Mouse (Mus musculus) testis, adult 2 months (tissue): ENCODE results near the gene Astn2. TPM values are rescaled to one million over a fixed set of nuclear protein-coding genes. Genes with fewer than 3 reads are reported as not detected.

Source experiments
- H3K27ac ChIP-seq: fragments of 200-500 bp; 2 replicates; pipeline ENCODE4 v1.5.1; 2012; ENCODE audit warnings: low read depth, low read length; ENCODE audit not compliant: control insufficient read depth, insufficient read depth
- H3K27me3 ChIP-seq: fragments of 200-500 bp; 2 replicates; pipeline ENCODE4 v1.6.1; 2012; ENCODE audit warnings: mild to moderate bottlenecking, low read length, moderate library complexity; ENCODE audit not compliant: control insufficient read depth, insufficient read depth
- H3K36me3 ChIP-seq: fragments of 200-500 bp; 2 replicates; pipeline ENCODE4 v1.6.1; 2012; ENCODE audit warnings: mild to moderate bottlenecking, low read length; ENCODE audit not compliant: control insufficient read depth, insufficient read depth
- H3K4me1 ChIP-seq: fragments of 200-500 bp; 2 replicates; pipeline ENCODE4 v1.6.1; 2012; ENCODE audit warnings: low read length; ENCODE audit not compliant: control insufficient read depth, insufficient read depth
- H3K4me3 ChIP-seq: fragments of 200-500 bp; 2 replicates; pipeline ENCODE4 v1.5.1; 2012; ENCODE audit warnings: low read depth, mild to moderate bottlenecking, low read length, moderate library complexity, mixed read lengths; ENCODE audit not compliant: control insufficient read depth
- CTCF ChIP-seq: fragments of 200-500 bp; IDR thresholded peaks from 2 replicates; pipeline ENCODE4 v1.5.1; 2012; ENCODE audit warnings: low read depth, mild to moderate bottlenecking, inconsistent platforms, low read length, moderate library complexity; ENCODE audit not compliant: control insufficient read depth, insufficient read depth, insufficient replicate concordance
- POLR2A ChIP-seq: fragments of 200-500 bp; IDR thresholded peaks from 2 replicates; pipeline ENCODE4 v1.6.1; 2012; ENCODE audit warnings: low read depth, mild to moderate bottlenecking, inconsistent platforms, low read length, moderate library complexity; ENCODE audit not compliant: control insufficient read depth
- polyA plus RNA-seq: library from polyadenylated mRNA; depleted of rRNA; stranded (reverse); fragments of >200 nt; gene quantifications from 2 replicates; pipeline ENCODE4 v1.2.3, GENCODE M21; 2012

Astn2 gene
- polyA plus RNA-seq, 1 experiment, result 0.20 TPM

DNA sequence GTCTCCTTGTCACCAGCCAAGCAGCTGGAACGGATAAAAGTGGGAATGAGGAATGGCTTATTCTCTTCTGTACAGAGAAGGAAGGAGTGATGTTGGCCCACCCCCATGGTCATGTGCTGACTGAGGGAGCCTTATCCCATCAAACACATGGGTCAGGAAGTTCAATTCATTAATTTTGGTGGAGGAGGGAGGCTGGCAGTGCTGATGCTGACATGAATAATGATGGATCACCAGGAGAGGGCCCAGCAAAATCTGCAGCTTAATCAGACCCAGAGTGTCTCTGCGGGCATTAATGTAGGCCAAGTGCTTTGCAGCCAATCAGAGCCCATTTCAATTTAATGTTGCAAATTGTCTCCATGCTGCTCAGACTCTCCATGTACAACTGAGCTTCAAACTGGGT lies 172.1 kb downstream of the Astn2 start:
- no peak overlapping the region for H3K4me3 ChIP-seq

GRCm38 (mm10) chr4:66230735-66231134 lies 173.7 kb downstream of the Astn2 start:
- Histone ChIP-seq H3K27ac (no peak overlapping the region), H3K4me3 (no peak overlapping the region), H3K36me3 (no peaks in the 10 kb centered on the region), H3K4me1 (no peaks in the 10 kb centered on the region), H3K27me3 (no peaks in the 10 kb centered on the region)
- TF ChIP-seq POLR2A, result no peak
- no peak for TF ChIP-seq CTCF

More for the DNA sequence above, 172.1 kb downstream of the Astn2 start:
- no peak overlapping the region for H3K27ac ChIP-seq
- H3K4me1 ChIP-seq, result no peaks in the 10 kb centered on the region
- H3K36me3 ChIP-seq, result no peaks in the 10 kb centered on the region
- no peaks in the 10 kb centered on the region for H3K27me3 ChIP-seq
- no peak for TF ChIP-seq POLR2A
- TF ChIP-seq CTCF, result no peak

DNA sequence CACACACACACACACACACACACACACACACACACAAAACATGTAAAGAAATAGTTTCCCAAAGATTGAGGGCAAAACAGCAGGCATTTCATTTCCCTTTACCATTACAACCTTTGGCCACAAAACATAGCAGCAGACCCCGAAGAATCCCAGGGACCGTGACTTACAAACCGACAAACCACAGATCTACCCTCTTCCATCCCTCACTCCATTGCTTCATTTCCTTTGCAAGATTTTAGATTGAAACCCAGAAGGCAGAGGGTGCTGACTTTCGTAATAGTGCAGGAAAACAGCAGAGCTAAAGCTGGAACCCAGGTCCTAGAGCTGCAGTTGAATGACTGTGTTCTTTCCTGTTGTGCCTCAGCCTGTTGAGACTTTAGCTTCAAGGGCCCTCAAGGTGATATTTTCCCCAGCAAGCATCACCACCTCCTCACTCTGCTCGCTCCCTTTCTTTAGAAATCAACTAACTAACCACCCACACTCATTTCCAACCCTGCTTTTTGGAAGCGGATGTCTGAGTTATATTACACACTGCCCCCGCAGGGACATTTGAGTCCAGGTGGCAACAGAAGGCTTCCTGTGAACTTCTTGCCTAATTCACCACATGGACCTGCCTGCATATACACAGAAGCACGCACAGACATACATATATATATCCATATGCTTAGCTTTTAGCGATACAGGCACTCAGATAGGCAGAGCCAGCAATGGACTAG lies 181.7 kb downstream of the Astn2 start:
- no peaks in the 10 kb centered on the region for H3K4me1 ChIP-seq
- no peaks in the 10 kb centered on the region for H3K27me3 ChIP-seq
- H3K27ac ChIP-seq, result no peak overlapping the region
- no peak overlapping the region for H3K4me3 ChIP-seq
- TF ChIP-seq POLR2A (no peak), CTCF (no peak)
- no peaks in the 10 kb centered on the region for H3K36me3 ChIP-seq

DNA sequence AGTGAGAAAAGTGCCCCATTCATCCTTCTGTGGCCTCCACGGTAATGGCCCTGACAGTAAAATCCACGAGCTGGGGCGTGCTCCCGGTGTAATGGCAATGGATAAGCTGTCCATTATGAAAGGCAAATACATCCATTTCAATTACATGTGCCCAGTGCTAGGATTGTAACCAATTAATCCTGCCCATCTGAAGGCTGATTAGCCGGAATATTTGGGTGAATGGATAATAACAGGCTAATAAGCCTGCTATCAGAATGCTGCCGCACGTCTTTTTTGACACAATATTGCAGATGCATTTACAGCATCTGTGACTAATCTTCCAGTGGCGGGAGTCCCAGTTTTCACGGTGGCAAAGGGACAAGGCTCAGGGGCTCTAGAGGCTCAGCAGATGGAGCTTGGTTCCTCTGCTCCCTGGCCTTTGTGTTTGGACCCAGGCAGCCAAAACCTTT lies 189.2 kb downstream of the Astn2 start:
- no peaks in the 10 kb centered on the region for H3K4me1 ChIP-seq
- TF ChIP-seq POLR2A, result no peak
- H3K4me3 ChIP-seq, result no peak overlapping the region
- no peaks in the 10 kb centered on the region for H3K36me3 ChIP-seq
- no peaks in the 10 kb centered on the region for H3K27me3 ChIP-seq
- H3K27ac ChIP-seq, result no peak overlapping the region

- TF ChIP-seq POLR2A (no peak), CTCF (no peak)
- H3K4me1 ChIP-seq, result no peaks in the 10 kb centered on the region
- H3K36me3 ChIP-seq, result no peaks in the 10 kb centered on the region
- H3K4me3 ChIP-seq, result no peak overlapping the region
- H3K27me3 ChIP-seq, result no peaks in the 10 kb centered on the region
- H3K27ac ChIP-seq, result no peak overlapping the region
These were observed 214.8 kb downstream of the Astn2 start for GRCm38 (mm10) chr4:66189636-66190035.

GRCm38 (mm10) chr4:66175887-66176533 lies 228.4 kb downstream of the Astn2 start:
- Histone ChIP-seq H3K36me3 (no peaks in the 10 kb centered on the region), H3K27me3 (no peaks in the 10 kb centered on the region), H3K27ac (no peak overlapping the region), H3K4me1 (no peaks in the 10 kb centered on the region), H3K4me3 (no peak overlapping the region)
- TF ChIP-seq CTCF (no peak), POLR2A (no peak)

DNA sequence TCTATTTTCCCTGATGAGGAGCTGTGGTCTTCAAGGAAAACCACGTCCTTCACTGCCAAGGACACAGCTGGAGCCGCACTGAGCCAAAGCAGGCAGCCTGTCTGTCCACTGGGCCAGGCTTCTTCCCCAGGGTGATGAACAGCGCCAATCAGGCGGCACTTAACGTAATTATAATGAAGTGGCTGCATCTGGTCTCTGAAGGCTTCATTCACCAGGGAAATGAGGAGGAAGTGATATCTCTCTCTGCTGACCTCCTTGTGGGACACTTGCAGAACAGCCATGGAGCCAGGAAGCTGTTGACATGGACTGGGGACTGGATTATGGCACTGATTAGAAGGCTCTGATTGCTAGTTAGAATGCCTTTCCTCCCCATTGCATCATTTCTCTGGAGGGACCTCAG lies 232.8 kb downstream of the Astn2 start:
- Histone ChIP-seq H3K36me3 (no peaks in the 10 kb centered on the region), H3K4me3 (no peak overlapping the region), H3K27ac (no peak overlapping the region), H3K4me1 (no peaks in the 10 kb centered on the region), H3K27me3 (no peaks in the 10 kb centered on the region)
- TF ChIP-seq CTCF (no peak), POLR2A (no peak)

DNA sequence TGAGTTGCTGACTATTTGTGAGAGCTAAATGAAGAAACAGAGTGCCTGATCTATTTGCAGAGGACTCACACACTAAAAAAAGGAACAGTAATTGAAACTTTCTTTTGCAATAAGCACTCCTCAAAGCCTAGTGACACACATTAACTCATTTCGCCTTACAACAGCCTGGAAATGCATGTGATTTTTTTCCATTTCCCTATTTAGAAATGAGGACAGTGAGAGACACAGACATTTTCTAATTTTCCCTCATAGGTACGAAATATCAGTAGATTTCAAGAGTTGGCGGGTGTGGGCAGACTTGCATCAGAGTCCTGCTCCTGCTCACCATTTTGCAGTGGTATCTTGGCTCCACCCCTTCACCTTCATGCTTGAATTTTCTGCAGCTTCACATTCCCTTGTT lies 233.6 kb downstream of the Astn2 start:
- Histone ChIP-seq H3K27ac (no peak overlapping the region), H3K4me1 (no peaks in the 10 kb centered on the region), H3K36me3 (no peaks in the 10 kb centered on the region), H3K4me3 (no peak overlapping the region), H3K27me3 (no peaks in the 10 kb centered on the region)
- TF ChIP-seq POLR2A (no peak), CTCF (no peak)
